14 mouse cellular contexts compared by ENCODE assay signal in the genomic region with DNA sequence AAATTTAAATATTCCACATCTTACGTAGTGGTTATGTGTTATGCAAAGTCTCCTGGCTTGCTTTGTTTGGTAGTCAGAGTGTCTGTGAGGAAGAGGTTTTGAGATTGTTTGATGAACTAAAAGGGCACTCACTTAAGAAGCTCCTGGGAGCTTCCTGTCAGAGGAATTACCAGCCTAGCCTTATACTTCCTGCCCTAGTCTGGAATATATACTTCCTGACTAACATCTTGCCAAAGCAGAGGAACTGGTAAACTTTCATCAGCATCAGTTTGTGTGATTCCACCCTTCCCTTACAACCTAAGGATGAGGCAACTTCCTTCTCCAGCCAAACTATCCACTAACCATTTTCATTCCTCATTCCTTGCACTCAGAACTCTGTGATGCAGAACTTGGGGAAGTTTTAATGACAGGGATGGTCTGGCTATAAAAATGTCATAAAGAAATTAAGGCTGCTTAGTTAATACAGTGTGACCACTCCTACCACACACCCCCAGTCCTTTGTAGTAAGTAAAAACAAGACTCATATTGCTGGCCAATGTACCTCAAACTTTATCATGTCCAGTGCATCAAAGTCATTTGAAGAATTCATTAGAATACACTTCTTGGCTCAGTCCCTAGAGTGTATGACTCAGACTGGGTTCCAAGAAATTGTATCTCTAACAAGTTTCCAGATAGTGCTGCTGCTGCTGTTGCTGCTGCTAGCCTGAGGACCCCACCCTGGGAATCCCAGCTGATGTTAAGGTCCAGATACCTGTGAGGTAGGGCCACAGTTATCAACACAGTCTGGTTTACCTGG.
"Had no signal": no experiment of that assay in that cellular context is flagged by ENCODE, and none has a peak within 500 bp of the region (broad histone marks: within the 10 kb centered on the region; RNA-seq: fewer than 3 reads in every experiment).

No protein-coding gene starts in this region.

- H3K27ac ChIP-seq: limb, embryonic 15.5 days; liver, embryonic 14.5 days; midbrain, embryonic 10.5 days; neural tube, embryonic 13.5 days had no signal

- H3K4me2 ChIP-seq: limb, embryonic 15.5 days; neural tube, embryonic 13.5 days had no signal

- H3K4me1 ChIP-seq: neural tube, embryonic 13.5 days had no signal

- H3K4me3 ChIP-seq: limb, embryonic 15.5 days; midbrain, embryonic 10.5 days; neural tube, embryonic 13.5 days had no signal

- H3K36me3 ChIP-seq: limb, embryonic 15.5 days; midbrain, embryonic 10.5 days; neural tube, embryonic 13.5 days had no signal

- ATAC-seq: midbrain, embryonic 16.5 days had no signal

- H3K9me3 ChIP-seq: limb, embryonic 15.5 days; midbrain, embryonic 10.5 days; neural tube, embryonic 13.5 days had no signal

- H3K27me3 ChIP-seq: limb, embryonic 15.5 days; neural tube, embryonic 13.5 days had no signal

- H3K9ac ChIP-seq: limb, embryonic 15.5 days; liver, embryonic 14.5 days; neural tube, embryonic 13.5 days had no signal

- DNase-seq: kidney, adult 11 months; kidney, adult 9 months; kidney, postnatal 25 days; layer of hippocampus, adult 9-11 months; layer of hippocampus, postnatal 36 days; lung, adult 18-20 months; lung, postnatal 4 days; right cerebral cortex, postnatal 14 days; thymus, postnatal 4 days had no signal
